Mouse (Mus musculus) heart, postnatal 36 days (tissue): ENCODE measurements at regions not wholly inside any gene's neighbourhood (a gene's known extent, or its start where the extent isn't known, plus 50 kb on each side); places are given as distances from the start of the nearest gene placed in this dataset.

Source experiments
- DNase-seq, 2 experiments: peaks; one replicate each; pipeline ENCODE4 v3.0.0; 2021 to 2022
- intact Hi-C: fragments of 180-260 bp; cut with DNase I; formaldehyde crosslinking; loops from one replicate; pipeline ENCODE4 v1.15.1; 2025

- DNase-seq = no peak
- intact Hi-C loops = no loop called here
Measured at GRCm38 (mm10) chr14:17234898-17235297, 415.9 kb upstream of the Rarb start.

GRCm38 (mm10) chr14:17211502-17211901 lies 392.5 kb upstream of the Rarb start:
- intact Hi-C loops = no loop called here
- DNase-seq = no peak

GRCm38 (mm10) chr14:17205691-17206090 lies 386.7 kb upstream of the Rarb start:
- no peak for DNase-seq

GRCm38 (mm10) chr14:17203251-17204015 lies 384.5 kb upstream of the Rarb start:
- intact Hi-C loops = no loop called here
- DNase-seq = no peak

More at GRCm38 (mm10) chr14:17205691-17206090, 386.7 kb upstream of the Rarb start:
- intact Hi-C loops = no loop called here

- no peak for DNase-seq
- intact Hi-C loops = no loop called here
Measured at GRCm38 (mm10) chr14:17192953-17193352, 374.0 kb upstream of the Rarb start.

GRCm38 (mm10) chr14:17173218-17173617 lies 354.3 kb upstream of the Rarb start:
- intact Hi-C loops = no loop called here
- DNase-seq = no peak

GRCm38 (mm10) chr14:17172330-17173110 lies 353.6 kb upstream of the Rarb start:
- peak; percentile 12 to 29 for DNase-seq
- intact Hi-C loops = no loop called here

GRCm38 (mm10) chr14:17171896-17172295 lies 352.9 kb upstream of the Rarb start:
- no peak for DNase-seq

GRCm38 (mm10) chr14:17158324-17158723 lies 339.4 kb upstream of the Rarb start:
- DNase-seq = no peak
- intact Hi-C loops = no loop called here

More at GRCm38 (mm10) chr14:17171896-17172295, 352.9 kb upstream of the Rarb start:
- intact Hi-C loops = no loop called here

GRCm38 (mm10) chr14:17156402-17156954 lies 337.5 kb upstream of the Rarb start:
- no peak for DNase-seq
- intact Hi-C loops = no loop called here

- intact Hi-C loops = no loop called here
- DNase-seq = no peak
Measured at GRCm38 (mm10) chr14:17120679-17121078, 301.7 kb upstream of the Rarb start.

GRCm38 (mm10) chr14:17106668-17107067 lies 287.7 kb upstream of the Rarb start:
- intact Hi-C loops = no loop called here
- DNase-seq = no peak

GRCm38 (mm10) chr14:17102486-17102885 lies 283.5 kb upstream of the Rarb start:
- intact Hi-C loops = no loop called here
- no peak for DNase-seq

GRCm38 (mm10) chr14:17090573-17090937 lies 271.6 kb upstream of the Rarb start:
- intact Hi-C loops = no loop called here
- DNase-seq = no peak

GRCm38 (mm10) chr14:17089640-17090572 lies 270.9 kb upstream of the Rarb start:
- DNase-seq = no peak
- intact Hi-C loops = no loop called here

- no peak for DNase-seq
- intact Hi-C loops = no loop called here
Measured at GRCm38 (mm10) chr14:17089089-17089634, 270.2 kb upstream of the Rarb start.

GRCm38 (mm10) chr14:17087828-17088227 lies 268.9 kb upstream of the Rarb start:
- intact Hi-C loops = no loop called here
- DNase-seq = no peak

- DNase-seq = no peak
Measured at GRCm38 (mm10) chr14:17083907-17084306, 265.0 kb upstream of the Rarb start.

GRCm38 (mm10) chr14:17081904-17082303 lies 262.9 kb upstream of the Rarb start:
- DNase-seq = no peak
- intact Hi-C loops = no loop called here

More at GRCm38 (mm10) chr14:17083907-17084306, 265.0 kb upstream of the Rarb start:
- intact Hi-C loops = no loop called here

- intact Hi-C loops = no loop called here
- DNase-seq = no peak
Measured at GRCm38 (mm10) chr14:17079513-17079912, 260.6 kb upstream of the Rarb start.
